Mouse (Mus musculus) CH12.LX (cell line): ENCODE results near the gene Thbs1. TPM values are rescaled to one million over a fixed set of nuclear protein-coding genes. Genes with fewer than 3 reads are reported as not detected.

Source experiments
- DNase-seq: peaks from one replicate; pipeline ENCODE4 v3.0.0-alpha.2; 2013; ENCODE audit errors: extremely low read depth
- H3K27ac ChIP-seq: 2 replicates; pipeline ENCODE4 v1.5.1; 2012; ENCODE audit warnings: low read depth, mild to moderate bottlenecking, control low read depth, moderate library complexity; ENCODE audit not compliant: insufficient read depth
- H3K27me3 ChIP-seq: replicated peaks from 2 replicates; pipeline ENCODE3; 2012; ENCODE audit warnings: inconsistent platforms
- H3K36me3 ChIP-seq, 2 experiments: replicated peaks in 1 of 2; 2 replicates each; pipeline versions ENCODE3 to v1.6.1; 2012; ENCODE audit warnings: inconsistent platforms in 1 of 2, low read length in 1 of 2, mild to moderate bottlenecking in 1 of 2, mixed read lengths in 1 of 2, moderate library complexity in 1 of 2; ENCODE audit not compliant: control insufficient read depth in 1 of 2, insufficient read depth in 1 of 2
- H3K4me1 ChIP-seq, 2 experiments: 2 replicates each; pipeline ENCODE4 v1.6.1; 2012; ENCODE audit warnings: inconsistent platforms in 1 of 2, moderate library complexity in 1 of 2; ENCODE audit not compliant: insufficient read depth in 2 of 2, control insufficient read depth in 1 of 2
- H3K4me2 ChIP-seq: 2 replicates; pipeline ENCODE4 v1.6.1; 2012; ENCODE audit warnings: low read depth, mild to moderate bottlenecking, control low read depth; ENCODE audit not compliant: poor library complexity, insufficient read depth, severe bottlenecking
- H3K4me3 ChIP-seq, 3 experiments: fragments of 150-350 bp in 1 of 3; sonication (generic) in 1 of 3; replicated peaks in 1 of 3; 2 replicates each; pipeline versions ENCODE3 to v1.5.1; 2011 to 2012; ENCODE audit warnings: low read depth in 2 of 3, low read length in 2 of 3, mild to moderate bottlenecking in 2 of 3, moderate library complexity in 2 of 3, control low read depth in 1 of 3, improper control_type of control experiment in 1 of 3, inconsistent platforms in 1 of 3, mixed read lengths in 1 of 3; ENCODE audit not compliant: poor library complexity in 1 of 3
- H3K79me2 ChIP-seq: replicated peaks from 2 replicates; pipeline ENCODE4 v1.6.1; 2012; ENCODE audit warnings: mild to moderate bottlenecking, moderate library complexity; ENCODE audit not compliant: control insufficient read depth, poor library complexity, insufficient read depth, severe bottlenecking; ENCODE audit errors: extremely low read depth
- H3K9ac ChIP-seq: 2 replicates; pipeline ENCODE4 v1.6.1; 2012; ENCODE audit warnings: low read depth, mild to moderate bottlenecking, control low read depth, moderate library complexity; ENCODE audit not compliant: insufficient read depth
- H3K9me3 ChIP-seq: replicated peaks from 2 replicates; pipeline ENCODE3; 2012; ENCODE audit warnings: low read length, inconsistent platforms, mixed read lengths
- BHLHE40 ChIP-seq: IDR thresholded peaks from 2 replicates; pipeline ENCODE4 v1.6.1; 2011; ENCODE audit warnings: mild to moderate bottlenecking, low read depth, low read length, improper control_type of control experiment
- E2F4 ChIP-seq: IDR thresholded peaks from 2 replicates; pipeline ENCODE4 v1.6.1; 2011; ENCODE audit warnings: low read depth, low read length, improper control_type of control experiment; ENCODE audit not compliant: insufficient replicate concordance
- ETS1 ChIP-seq: conservative IDR thresholded peaks from 2 replicates; pipeline ENCODE4 v1.6.1; 2012; ENCODE audit warnings: low read depth, mild to moderate bottlenecking, inconsistent platforms, low read length, improper control_type of control experiment, moderate library complexity
- HCFC1 ChIP-seq: IDR thresholded peaks from 2 replicates; pipeline ENCODE4 v1.6.1; 2012; ENCODE audit warnings: low read depth, mild to moderate bottlenecking, inconsistent platforms, low read length, improper control_type of control experiment
- IRF4 ChIP-seq: IDR thresholded peaks from 2 replicates; pipeline ENCODE4 v1.6.1; 2014; ENCODE audit warnings: low read depth, mild to moderate bottlenecking, inconsistent platforms, low read length, improper control_type of control experiment
- JUND ChIP-seq: conservative IDR thresholded peaks from 2 replicates; pipeline ENCODE4 v1.6.1; 2011; ENCODE audit warnings: low read depth, low read length, improper control_type of control experiment
- MAZ ChIP-seq: IDR thresholded peaks from 2 replicates; pipeline ENCODE4 v1.6.1; 2012; ENCODE audit warnings: low read depth, mild to moderate bottlenecking, inconsistent platforms, low read length, improper control_type of control experiment, moderate library complexity
- MEF2A ChIP-seq: IDR thresholded peaks from 2 replicates; pipeline ENCODE4 v1.6.1; 2014; ENCODE audit warnings: low read depth, mild to moderate bottlenecking, inconsistent platforms, low read length, improper control_type of control experiment, borderline replicate concordance
- MXI1 ChIP-seq: IDR thresholded peaks from 2 replicates; pipeline ENCODE4 v1.6.1; 2011; ENCODE audit warnings: mild to moderate bottlenecking, low read depth, low read length, improper control_type of control experiment
- NELFE ChIP-seq: IDR thresholded peaks from 2 replicates; pipeline ENCODE4 v1.6.1; 2011; ENCODE audit warnings: low read depth, low read length, improper control_type of control experiment
- PAX5 ChIP-seq: IDR thresholded peaks from 2 replicates; pipeline ENCODE4 v1.6.1; 2012; ENCODE audit warnings: low read length, inconsistent platforms, mixed read lengths
- POLR2A ChIP-seq: IDR thresholded peaks from 2 replicates; pipeline ENCODE4 v1.6.1; 2011; ENCODE audit warnings: low read depth, mild to moderate bottlenecking, improper control_type of control experiment, low read length
- RAD21 ChIP-seq: IDR thresholded peaks from 2 replicates; pipeline ENCODE4 v1.6.1; 2011; ENCODE audit warnings: low read depth, mild to moderate bottlenecking, low read length, improper control_type of control experiment, moderate library complexity
- RCOR1 ChIP-seq: conservative IDR thresholded peaks from 2 replicates; pipeline ENCODE4 v1.6.1; 2012; ENCODE audit warnings: low read depth, mild to moderate bottlenecking, inconsistent platforms, low read length, improper control_type of control experiment
- SIN3A ChIP-seq: IDR thresholded peaks from 2 replicates; pipeline ENCODE4 v1.6.1; 2012; ENCODE audit warnings: low read length, improper control_type of control experiment, inconsistent platforms
- SMC3 ChIP-seq: IDR thresholded peaks from 2 replicates; pipeline ENCODE4 v1.6.1; 2011; ENCODE audit warnings: low read depth, low read length, improper control_type of control experiment
- UBTF ChIP-seq: IDR thresholded peaks from 2 replicates; pipeline ENCODE4 v1.6.1; 2012; ENCODE audit warnings: low read depth, mild to moderate bottlenecking, inconsistent platforms, low read length, improper control_type of control experiment, moderate library complexity
- USF1 ChIP-seq: IDR thresholded peaks from 2 replicates; pipeline ENCODE4 v1.6.1; 2014; ENCODE audit warnings: low read depth, mild to moderate bottlenecking, inconsistent platforms, low read length, improper control_type of control experiment
- ZC3H11A ChIP-seq: IDR thresholded peaks from 2 replicates; pipeline ENCODE4 v1.6.1; 2012; ENCODE audit warnings: low read depth, mild to moderate bottlenecking, inconsistent platforms, low read length, improper control_type of control experiment
- ZKSCAN1 ChIP-seq: IDR thresholded peaks from 2 replicates; pipeline ENCODE4 v1.6.1; 2012; ENCODE audit warnings: low read depth, inconsistent platforms, low read length, improper control_type of control experiment, borderline replicate concordance
- ZNF384 ChIP-seq: IDR thresholded peaks from 2 replicates; pipeline ENCODE4 v1.6.1; 2012; ENCODE audit warnings: low read depth, low read length, improper control_type of control experiment, inconsistent platforms
- dilution Hi-C: fragments of 300-500 bp; cut with MboI; formaldehyde crosslinking; loops from 2 replicates; pipeline ENCODE4 v1.14.3; 2020; ENCODE audit warnings: low sequenced_read_pairs; ENCODE audit not compliant: extremely low pct_unique_long_range_greater_than_20kb, extremely low pct_ligation_motif_present
- in situ Hi-C: fragments of 300-500 bp; cut with MboI; formaldehyde crosslinking; loops from 3 replicates; pipeline ENCODE4 v1.14.3; 2019; ENCODE audit warnings: low sequenced_read_pairs, low pct_ligation_motif_present, low pct_unique_long_range_greater_than_20kb, mixed read lengths
- polyA plus RNA-seq: library from polyadenylated mRNA; unstranded; fragments of >175 nt; gene quantifications from 2 replicates; pipeline ENCODE4 v1.2.1, GENCODE M21; 2012; ENCODE audit warnings: low read depth; ENCODE audit not compliant: insufficient read length
- total RNA-seq, 2 experiments: library from RNA; depleted of rRNA; stranded (reverse); fragments of 300-350 nt in 1 of 2; fragments of >200 nt in 1 of 2; gene quantifications; 2 replicates each; pipeline ENCODE4 v1.2.3; 2012 to 2014

Thbs1 gene
- total and polyA plus RNA-seq, 3 experiments: 0.03 TPM; not detected in 2

GRCm38 (mm10) chr2:118079131-118079530 lies 32.5 kb upstream of the Thbs1 start:
- TF ChIP-seq JUND: no peak
- no peak for TF ChIP-seq PAX5
- no peak for TF ChIP-seq HCFC1
- TF ChIP-seq USF1: no peak
- TF ChIP-seq ZKSCAN1: no peak
- no peak for TF ChIP-seq UBTF
- TF ChIP-seq POLR2A: no peak
- Histone ChIP-seq H3K9ac (no peak overlapping the region), H3K27me3 (no peaks in the 10 kb centered on the region), H3K4me1 (peaks cover 0 to 6% of the 10 kb centered on the region in 2 experiments; a peak in 1 of 4 replicates), H3K27ac (no peak overlapping the region), H3K4me3 (no peak overlapping the region), H3K4me2 (no peak overlapping the region; the same call in 1 of the 2 replicates), H3K9me3 (no peaks in the 10 kb centered on the region), H3K79me2 (no peaks in the 10 kb centered on the region), H3K36me3 (no peaks in the 10 kb centered on the region)
- DNase-seq: no peak
- dilution Hi-C loops (no loop called here), in situ Hi-C loops (no loop called here)

GRCm38 (mm10) chr2:118081581-118081980 lies 30.1 kb upstream of the Thbs1 start:
- H3K4me2 ChIP-seq: no peak overlapping the region
- no peak overlapping the region for H3K4me3 ChIP-seq
- DNase-seq: no peak
- no peak overlapping the region for H3K9ac ChIP-seq
- dilution Hi-C loops: no loop called here
- no peaks in the 10 kb centered on the region for H3K79me2 ChIP-seq
- no peak for TF ChIP-seq POLR2A
- no peak for TF ChIP-seq E2F4
- no peak for TF ChIP-seq NELFE
- TF ChIP-seq ZC3H11A: no peak
- TF ChIP-seq HCFC1: no peak
- TF ChIP-seq MXI1: no peak
- TF ChIP-seq SIN3A: no peak
- TF ChIP-seq RCOR1: no peak
- no peak for TF ChIP-seq IRF4
- TF ChIP-seq ETS1: no peak
- TF ChIP-seq PAX5: no peak
- TF ChIP-seq RAD21: no peak
- TF ChIP-seq ZKSCAN1: no peak
- no peak for TF ChIP-seq MEF2A
- no peak for TF ChIP-seq BHLHE40
- TF ChIP-seq SMC3: no peak
- no peak for TF ChIP-seq ZNF384
- no peak for TF ChIP-seq USF1
- TF ChIP-seq MAZ: no peak
- TF ChIP-seq, all 38 proteins: peak for 0
- Histone ChIP-seq H3K4me1 (peaks cover 0 to 6% of the 10 kb centered on the region in 2 experiments; a peak in 1 of 4 replicates), H3K9me3 (no peaks in the 10 kb centered on the region), H3K27ac (no peak overlapping the region), H3K27me3 (no peaks in the 10 kb centered on the region), H3K36me3 (no peaks in the 10 kb centered on the region)
- in situ Hi-C loops: no loop called here
